Mouse (Mus musculus) liver, embryonic 11.5 days (tissue): Measurements from ENCODE around the gene Traf3. TPM values are rescaled to one million over a fixed set of nuclear protein-coding genes. Genes with fewer than 3 reads are reported as not detected.

Experiments
- ATAC-seq: fragments of 200-750 bp; cut with Nextera tagmentation; replicated peaks from 2 replicates; pipeline ENCODE4 v1.8.0; 2017; ENCODE audit warnings: moderate number of reproducible peaks, mild to moderate bottlenecking, moderate TSS enrichment, moderate library complexity; ENCODE audit not compliant: low FRiP score
- DNase-seq: peaks from one replicate; pipeline ENCODE4 v3.0.0-alpha.2; 2017; ENCODE audit warnings: low spot score
- H3K27ac ChIP-seq: fragments of 300-500 bp; sonication (generic); 2 replicates; pipeline ENCODE4 v1.5.1; 2014; ENCODE audit warnings: mild to moderate bottlenecking, low read depth, low read length, control low read depth
- H3K27me3 ChIP-seq: fragments of 300-500 bp; sonication (generic); replicated peaks from 2 replicates; pipeline ENCODE4 v1.6.1; 2014; ENCODE audit warnings: low read length, mixed read lengths; ENCODE audit not compliant: control insufficient read depth, insufficient read depth
- H3K36me3 ChIP-seq: fragments of 300-500 bp; sonication (generic); 2 replicates; pipeline ENCODE4 v1.6.1; 2014; ENCODE audit warnings: mild to moderate bottlenecking, low read length, moderate library complexity, mixed read lengths; ENCODE audit not compliant: control insufficient read depth, insufficient read depth
- H3K4me1 ChIP-seq: fragments of 300-500 bp; sonication (generic); replicated peaks from 2 replicates; pipeline ENCODE4 v1.6.1; 2014; ENCODE audit warnings: low read length, mixed read lengths; ENCODE audit not compliant: control insufficient read depth, insufficient read depth
- H3K4me2 ChIP-seq: fragments of 300-500 bp; sonication (generic); 2 replicates; pipeline ENCODE4 v1.6.1; 2014; ENCODE audit warnings: mild to moderate bottlenecking, control low read depth, moderate library complexity
- H3K4me3 ChIP-seq: fragments of 300-500 bp; sonication (generic); 2 replicates; pipeline ENCODE4 v1.5.1; 2014; ENCODE audit warnings: low read depth, low read length, control low read depth
- H3K9ac ChIP-seq: fragments of 300-500 bp; sonication (generic); 2 replicates; pipeline ENCODE4 v1.6.1; 2014; ENCODE audit warnings: low read depth, low read length, control low read depth
- H3K9me3 ChIP-seq: fragments of 300-500 bp; sonication (generic); 2 replicates; pipeline ENCODE4 v1.6.1; 2016; ENCODE audit warnings: low read length, inconsistent platforms, mixed read lengths; ENCODE audit not compliant: control insufficient read depth
- WGBS: fragments of 180-500 bp; shearing (Covaris S2); extraction: QIAGEN DNeasy Blood & Tissue Kit; methylation state at CpG from one replicate; pipeline ENCODE4 v1.1.7; 2014; 5-methylcytosine and 5-hydroxymethylcytosine counted together
- polyA plus RNA-seq: library from polyadenylated mRNA; unstranded; fragments of >200 nt; fragmentation: Nextera tagmentation; extraction: Ambion mirVana; gene quantifications from 2 replicates; pipeline ENCODE4 v1.2.1, GENCODE M21; 2014

The Traf3 gene
- polyA plus RNA-seq, 1 experiment from 2014 or later = 7.4 TPM

- ATAC-seq = no peak
- H3K4me1 ChIP-seq = peaks cover 23% of the 10 kb centered on the region
- no peak overlapping the region for H3K27ac ChIP-seq
- no peaks in the 10 kb centered on the region for H3K9me3 ChIP-seq
- WGBS = 7% methylated on average over 6 of the region's 6 CpGs
- H3K9ac ChIP-seq = no peak overlapping the region
- peak overlapping the region; percentile 21 for H3K4me2 ChIP-seq
- H3K36me3 ChIP-seq = no peaks in the 10 kb centered on the region
- no peak overlapping the region for H3K4me3 ChIP-seq
- no peak for DNase-seq
- H3K27me3 ChIP-seq = no peaks in the 10 kb centered on the region
Measured at GRCm38 (mm10) chr12:111150236-111150596, 16.0 kb upstream of the Traf3 start.

GRCm38 (mm10) chr12:111151422-111152156 is 14.6 kb upstream of the Traf3 start:
- Histone ChIP-seq H3K27me3 (no peaks in the 10 kb centered on the region), H3K4me1 (peaks cover 23% of the 10 kb centered on the region), H3K9me3 (no peaks in the 10 kb centered on the region), H3K27ac (peak overlapping the region; percentile 28), H3K9ac (peak overlapping the region; percentile 7; the same call in 1 of the 2 replicates), H3K4me2 (peak overlapping the region; percentile 8), H3K4me3 (no peak overlapping the region), H3K36me3 (no peaks in the 10 kb centered on the region)
- ATAC-seq (peak; percentile 95), DNase-seq (no peak)
- WGBS = 62% methylated on average over 5 of the region's 5 CpGs

DNA sequence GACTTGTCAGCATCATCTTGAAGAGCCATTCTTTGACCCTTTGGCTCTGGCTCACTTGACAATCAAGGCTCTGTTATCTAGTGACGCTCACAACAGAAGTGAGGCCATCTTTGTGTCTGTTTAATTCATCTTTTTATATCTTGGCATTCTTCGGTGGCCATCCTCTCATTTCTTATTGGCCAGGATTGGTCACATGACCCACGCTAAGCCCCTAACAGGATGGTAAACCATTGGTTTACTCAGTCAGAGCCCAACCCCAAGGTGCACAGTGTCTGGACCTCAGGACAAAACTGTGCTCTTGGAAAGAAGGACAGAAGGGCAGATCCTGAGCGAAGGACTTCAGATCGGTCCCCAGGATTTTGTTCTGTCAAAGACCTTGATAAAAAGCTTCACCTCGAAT is 13.6 kb upstream of the Traf3 start:
- Histone ChIP-seq H3K4me3 (no peak overlapping the region), H3K4me2 (no peak overlapping the region), H3K4me1 (peaks cover 23% of the 10 kb centered on the region), H3K9ac (no peak overlapping the region), H3K9me3 (no peaks in the 10 kb centered on the region), H3K27ac (no peak overlapping the region), H3K27me3 (no peaks in the 10 kb centered on the region), H3K36me3 (no peaks in the 10 kb centered on the region)
- ATAC-seq (no peak), DNase-seq (no peak)
- WGBS = 83% methylated on average over 6 of the region's 6 CpGs

GRCm38 (mm10) chr12:111152981-111153710 is 13.0 kb upstream of the Traf3 start:
- Histone ChIP-seq H3K4me2 (no peak overlapping the region), H3K27ac (no peak overlapping the region), H3K27me3 (no peaks in the 10 kb centered on the region), H3K9ac (no peak overlapping the region), H3K36me3 (no peaks in the 10 kb centered on the region), H3K4me3 (no peak overlapping the region), H3K4me1 (peaks cover 23% of the 10 kb centered on the region), H3K9me3 (no peaks in the 10 kb centered on the region)
- DNase-seq = no peak
- WGBS = 77% methylated on average over 7 of the region's 7 CpGs
- no peak for ATAC-seq

- DNase-seq = no peak
- no peak overlapping the region for H3K9ac ChIP-seq
- H3K4me2 ChIP-seq = no peak overlapping the region
- no peaks in the 10 kb centered on the region for H3K27me3 ChIP-seq
- no peak overlapping the region for H3K27ac ChIP-seq
- H3K4me3 ChIP-seq = no peak overlapping the region
- no peaks in the 10 kb centered on the region for H3K9me3 ChIP-seq
- ATAC-seq = no peak
- 73% methylated on average over 5 of the region's 5 CpGs for WGBS
- H3K4me1 ChIP-seq = peaks cover 23% of the 10 kb centered on the region
- no peaks in the 10 kb centered on the region for H3K36me3 ChIP-seq
Measured at GRCm38 (mm10) chr12:111153946-111154345, 12.2 kb upstream of the Traf3 start.

DNA sequence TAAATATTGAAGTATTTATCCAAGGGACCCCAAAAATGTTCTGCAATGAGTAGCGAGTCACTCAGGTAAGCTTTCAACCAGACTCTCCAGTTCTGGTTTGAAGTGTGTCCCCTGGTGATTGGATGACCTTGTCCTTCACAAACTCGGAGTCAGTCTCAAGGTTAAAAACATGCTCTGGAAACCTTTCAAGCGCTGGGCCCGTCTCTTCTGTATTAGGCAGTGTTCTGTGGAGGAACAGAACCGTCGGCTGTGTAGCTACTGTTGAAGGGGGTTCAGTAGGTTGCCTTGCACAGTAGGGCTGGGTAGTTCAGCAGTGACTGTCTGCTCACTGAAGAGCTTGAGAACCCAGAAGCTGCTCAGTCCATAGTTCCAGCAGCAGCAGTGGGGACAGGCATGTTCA is 11.5 kb upstream of the Traf3 start:
- Histone ChIP-seq H3K9me3 (no peaks in the 10 kb centered on the region), H3K36me3 (no peaks in the 10 kb centered on the region)
- no peak for ATAC-seq

GRCm38 (mm10) chr12:111155756-111156155 is 10.4 kb upstream of the Traf3 start:
- H3K9me3 ChIP-seq = no peaks in the 10 kb centered on the region
- H3K4me3 ChIP-seq = no peak overlapping the region
- H3K36me3 ChIP-seq = no peaks in the 10 kb centered on the region
- H3K4me2 ChIP-seq = no peak overlapping the region
- H3K4me1 ChIP-seq = peaks cover 23% of the 10 kb centered on the region
- no peak for ATAC-seq
- WGBS = 93% methylated on average over 1 of the region's 1 CpGs
- no peak overlapping the region for H3K9ac ChIP-seq
- no peak for DNase-seq
- no peaks in the 10 kb centered on the region for H3K27me3 ChIP-seq
- H3K27ac ChIP-seq = no peak overlapping the region

More for the DNA sequence above, 11.5 kb upstream of the Traf3 start:
- Histone ChIP-seq H3K27ac (no peak overlapping the region), H3K4me2 (no peak overlapping the region), H3K27me3 (no peaks in the 10 kb centered on the region), H3K9ac (no peak overlapping the region), H3K4me1 (peaks cover 23% of the 10 kb centered on the region), H3K4me3 (no peak overlapping the region)
- no peak for DNase-seq
- WGBS = 84% methylated on average over 6 of the region's 6 CpGs

DNA sequence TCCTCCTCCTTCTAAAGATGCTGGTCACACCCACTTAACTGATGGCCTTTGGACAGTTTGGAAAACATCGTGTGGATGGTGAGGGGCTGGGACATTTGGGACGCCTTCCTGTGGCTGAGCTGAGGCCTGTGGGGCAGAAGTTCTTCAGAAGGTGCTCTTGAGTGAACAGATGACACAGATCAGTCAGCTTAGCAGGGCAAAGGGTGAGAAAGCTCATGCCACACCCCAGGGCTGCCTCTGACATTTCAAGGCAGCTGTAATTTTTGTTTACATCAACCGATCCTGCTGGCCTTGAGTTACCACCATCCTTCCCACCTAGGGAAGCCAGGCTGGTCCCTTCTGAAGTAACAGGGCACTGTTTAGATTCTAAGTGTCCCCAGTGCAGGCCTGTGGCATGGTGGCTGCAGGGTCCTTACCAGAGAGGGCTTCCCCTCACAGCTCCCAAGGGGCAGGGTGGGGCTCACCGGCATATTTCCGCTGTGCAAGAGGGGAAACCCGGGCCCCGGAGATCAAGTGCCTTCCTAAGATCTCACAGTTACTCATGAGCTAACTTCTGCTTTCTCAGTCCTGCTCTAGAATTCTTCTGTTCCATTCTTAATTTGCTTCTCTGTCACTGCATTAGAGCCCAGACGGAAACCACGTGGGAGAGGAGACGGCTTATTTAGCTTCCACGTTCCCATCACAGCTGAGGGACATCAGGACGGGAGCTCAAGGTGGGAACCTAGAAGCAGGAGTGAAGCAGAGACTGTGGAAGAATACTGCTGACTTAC is 6.3 kb upstream of the Traf3 start:
- H3K4me3 ChIP-seq = 0 out of 2 replicates have a peak overlapping the region, but pooled peaks have one; percentile 3
- no peaks in the 10 kb centered on the region for H3K9me3 ChIP-seq
- H3K9ac ChIP-seq = peak overlapping the region; percentile 49; the same call in 1 of the 2 replicates
- H3K4me2 ChIP-seq = peak overlapping the region; percentile 51
- peak overlapping the region; percentile 62; the same call in 1 of the 2 replicates for H3K27ac ChIP-seq
- ATAC-seq (peak; percentile 52; the same call in 1 of the 2 replicates), DNase-seq (no peak)
- 17% methylated on average over 12 of the region's 12 CpGs for WGBS
- H3K27me3 ChIP-seq = no peaks in the 10 kb centered on the region
- H3K4me1 ChIP-seq = peaks cover 22% of the 10 kb centered on the region
- no peaks in the 10 kb centered on the region for H3K36me3 ChIP-seq
